Mouse (Mus musculus) subcutaneous adipose tissue, adult 2 months (tissue): ENCODE data around the gene Macf1. TPM values are rescaled to one million over a fixed set of nuclear protein-coding genes. Genes with fewer than 3 reads are reported as not detected.

ENCODE experiments used
- polyA plus RNA-seq: library from polyadenylated mRNA; depleted of rRNA; stranded (reverse); fragments of >200 nt; gene quantifications from 2 replicates; pipeline ENCODE4 v1.2.3, GENCODE M21; 2012; ENCODE audit warnings: low replicate concordance; rRNA removed

Macf1 gene
- 71.1 and 75.5 TPM in 2 replicates for polyA plus RNA-seq

GRCm38 (mm10) chr4:123684260-123684659 is at the start of gene Macf1:
Gene Macf1, minus strand, starts transcription at chr4:123684360.

DNA sequence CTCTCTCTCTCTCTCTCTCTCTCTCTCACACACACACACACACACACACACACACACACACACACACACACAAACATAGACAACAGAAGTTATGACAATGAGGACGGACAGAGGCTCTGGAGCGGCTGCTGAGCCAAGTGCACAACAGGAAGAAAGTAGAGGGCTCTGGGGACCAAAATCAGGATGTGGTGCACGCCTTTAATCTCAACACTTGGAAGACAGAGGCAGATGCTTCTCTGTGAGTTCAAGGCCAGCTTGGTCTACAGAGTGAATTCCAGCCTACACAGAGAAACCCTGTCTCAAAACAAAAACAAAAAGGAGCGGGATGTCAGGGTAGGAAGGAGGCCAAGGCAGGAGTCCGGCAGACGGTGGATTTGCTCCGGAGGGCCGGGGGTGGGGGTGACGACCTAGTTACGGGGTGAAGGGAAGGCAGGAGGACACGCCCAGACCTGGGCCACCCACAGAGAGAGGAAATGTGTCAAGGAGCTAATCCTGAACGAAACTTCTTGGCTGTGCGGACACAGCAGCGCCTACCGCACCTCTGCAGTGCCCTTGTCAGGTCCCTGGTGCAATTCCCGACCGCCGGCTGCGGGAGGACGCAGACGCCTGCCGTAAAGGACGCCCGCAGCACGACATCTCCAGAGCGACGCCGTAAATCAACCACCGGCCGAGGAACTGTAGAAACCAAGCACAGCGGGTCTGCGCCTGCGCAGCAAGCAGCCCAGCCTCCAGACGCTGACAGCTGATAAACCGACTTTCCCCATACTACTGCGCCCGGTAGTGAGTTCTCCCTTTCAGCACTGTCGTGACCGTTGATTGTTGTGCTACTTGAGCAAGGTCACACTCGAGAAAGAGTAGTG is 33.6 kb upstream of the Macf1 start, which contains the start of gene Ndufs5:
Ndufs5 (minus strand) TSS at position 629 of the 860 bp plus-strand sequence.

DNA sequence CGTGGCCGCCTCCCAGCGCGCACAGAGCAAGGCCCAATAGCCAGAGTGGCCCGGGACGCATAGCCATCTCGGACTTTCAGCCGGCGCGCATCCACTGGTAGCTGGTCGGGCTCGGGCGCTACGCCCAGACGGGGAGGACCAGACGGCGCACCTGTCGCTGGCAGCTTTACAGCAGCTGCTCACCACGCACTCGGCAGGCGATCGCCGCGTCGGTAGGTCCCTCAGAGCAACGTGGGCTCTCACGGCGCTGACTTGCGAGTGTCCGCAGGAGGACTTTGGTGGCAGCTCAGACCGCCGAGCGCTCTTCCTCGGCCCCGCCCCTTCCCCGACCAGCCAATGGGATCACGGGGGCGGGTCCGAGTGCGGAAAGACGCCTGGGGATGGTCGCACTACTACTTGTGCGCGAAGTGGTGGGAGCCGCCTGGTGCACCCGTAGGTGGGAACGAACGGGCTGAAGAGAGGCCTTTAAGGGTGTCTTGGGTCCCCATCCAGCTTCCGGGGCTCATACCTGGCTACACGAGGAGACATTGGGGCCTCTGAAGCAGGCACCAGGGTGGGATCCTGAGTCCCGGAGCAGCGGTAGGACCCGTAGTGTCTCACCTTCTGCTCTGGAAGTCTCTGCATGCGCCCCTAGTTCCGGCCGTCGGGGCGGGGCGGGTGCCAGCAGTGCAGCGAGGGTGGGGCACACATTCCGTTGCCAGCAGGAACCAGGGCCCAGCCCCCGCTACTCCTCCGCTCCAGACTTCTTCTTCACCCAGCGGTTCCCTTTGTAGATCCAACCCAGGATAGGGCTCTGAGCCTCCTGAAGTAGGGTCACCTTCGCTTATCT is 341.3 kb downstream of the Macf1 start, which contains the start of gene Bmp8a:
Bmp8a (minus strand) TSS at position 611 of the 829 bp plus-strand sequence.

GRCm38 (mm10) chr4:123323534-123323933 is 360.6 kb downstream of the Macf1 start, which contains the start of gene Oxct2a:
Gene Oxct2a, minus strand, starts transcription at chr4:123323634.

Other genes starting within 250 kb of the Macf1 start
- 45.9 and 122 TPM in 2 replicates for gene Ndufs5, start 33.8 kb upstream of the Macf1 start, polyA plus RNA-seq
- gene Akirin1, start 66.0 kb upstream of the Macf1 start, polyA plus RNA-seq = 26.5 and 36.5 TPM in 2 replicates
- 1.3 and 1.7 TPM in 2 replicates for gene Rhbdl2, start 103.5 kb upstream of the Macf1 start, polyA plus RNA-seq
- not detected in 2 replicates for gene 4933427I04Rik, start 175.3 kb upstream of the Macf1 start, polyA plus RNA-seq
- 15.4 and 19.9 TPM in 2 replicates for gene Mycbp, start 220.5 kb upstream of the Macf1 start, polyA plus RNA-seq
- gene Rragc, start 233.1 kb upstream of the Macf1 start, polyA plus RNA-seq = 70.7 and 102 TPM in 2 replicates
- gene 4930535I16Rik, start 233.7 kb upstream of the Macf1 start, polyA plus RNA-seq = 0.32 TPM in 1 of 2 replicates, not detected in the other